Mouse (Mus musculus): ENCODE data around the gene Psmc3. TPM values are rescaled to one million over a fixed set of nuclear protein-coding genes. Genes with fewer than 3 reads are reported as not detected.

Psmc3 gene
- polyA plus RNA-seq (2017; shearing (Covaris generic)) = 282 TPM

GRCm38 (mm10) chr2:91053934-91054382 is at the start of gene Psmc3:
Gene Psmc3, plus strand, starts transcription at chr2:91054009.

DNA sequence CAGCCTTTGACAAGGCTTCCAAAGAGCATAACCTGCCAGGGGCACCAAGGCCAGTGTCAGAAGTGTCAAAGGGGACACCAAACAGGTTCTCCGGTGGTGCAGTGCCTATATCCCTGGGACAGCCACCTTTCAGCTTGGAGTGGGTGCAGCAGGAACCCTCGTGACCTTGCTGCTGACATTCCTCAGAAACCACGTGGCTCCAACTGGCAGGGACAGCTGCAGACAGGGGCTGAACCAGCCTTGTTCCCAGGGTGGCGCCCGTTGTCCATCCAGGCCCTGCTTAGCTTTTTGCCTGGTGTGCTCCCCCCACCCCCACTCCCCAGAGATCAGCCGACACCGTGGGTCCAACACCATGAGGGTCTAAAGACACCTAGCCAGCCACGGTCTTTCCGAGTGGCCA is 18.4 kb upstream of the Psmc3 start, which contains the start of gene Rapsn:
TSS of gene Rapsn (plus strand) at position 236 of the 400 bp plus-strand sequence.

GRCm38 (mm10) chr2:91070076-91070800 is 16.4 kb downstream of the Psmc3 start, which contains the start of gene Slc39a13:
Gene Slc39a13, minus strand, starts transcription at chr2:91070417.

DNA sequence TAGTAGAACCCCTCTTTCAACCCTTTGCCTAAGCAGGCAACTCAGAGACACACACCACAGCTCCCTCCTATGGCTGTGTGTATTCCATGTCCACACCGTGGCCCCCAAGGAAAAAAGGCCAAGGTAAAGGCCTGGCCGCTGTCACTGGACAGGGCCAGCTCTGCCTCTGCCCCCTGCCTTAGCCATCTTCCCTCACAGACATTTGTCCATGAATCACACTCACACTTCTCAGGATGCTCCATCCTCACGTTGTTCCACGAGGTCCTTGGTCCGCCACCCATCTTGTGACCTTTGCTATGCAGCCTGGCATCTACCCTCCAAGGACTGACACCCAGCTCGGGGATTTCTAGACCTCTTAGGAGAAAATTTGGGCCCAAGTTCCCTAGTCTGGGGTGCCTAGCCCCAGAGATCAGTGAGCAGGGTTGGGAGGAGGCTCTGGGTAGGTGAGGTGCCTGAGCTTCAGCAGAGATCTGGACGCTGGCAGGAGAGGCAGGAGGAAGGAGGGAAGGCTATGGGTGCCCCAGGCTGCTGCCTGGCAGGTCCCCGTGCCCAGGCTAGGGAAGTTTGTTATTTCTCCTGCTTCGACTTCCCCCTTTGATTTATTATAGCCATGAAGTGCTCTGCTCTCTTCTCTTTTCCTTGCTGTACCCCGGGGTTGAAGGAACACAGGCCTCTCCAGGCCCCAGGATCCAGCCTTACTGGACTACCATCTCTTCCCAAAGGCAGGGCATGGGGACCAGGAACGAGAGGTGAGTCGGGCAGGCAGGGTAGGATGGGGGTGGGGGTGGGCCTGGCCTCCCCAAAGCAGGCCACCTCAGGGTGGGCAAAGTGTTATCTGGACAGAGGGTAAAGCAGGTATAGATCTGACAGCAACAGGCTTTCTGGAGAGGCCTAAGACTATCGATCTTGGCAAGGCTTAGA is 28.2 kb downstream of the Psmc3 start, which contains the start of gene Spi1:
TSS of gene Spi1 (plus strand) at position 616 of the 921 bp plus-strand sequence.

Other genes with a start within 250 kb of the Psmc3 start
- 138 TPM for gene Mtch2, start 206.9 kb upstream of the Psmc3 start, polyA plus RNA-seq (2017; shearing (Covaris generic))
- 3.0 TPM for gene C1qtnf4, start 168.1 kb upstream of the Psmc3 start, polyA plus RNA-seq (2017; shearing (Covaris generic))
- gene Kbtbd4, start 149.3 kb upstream of the Psmc3 start, polyA plus RNA-seq (2017; shearing (Covaris generic)) = 41.9 TPM
- 163 TPM for gene Ndufs3, start 149.2 kb upstream of the Psmc3 start, polyA plus RNA-seq (2017; shearing (Covaris generic))
- 115 TPM for gene Celf1, start 113.6 kb upstream of the Psmc3 start, polyA plus RNA-seq (2017; shearing (Covaris generic))
- gene Rapsn, start 18.4 kb upstream of the Psmc3 start, polyA plus RNA-seq (2017; shearing (Covaris generic)) = 4.2 TPM
- gene Slc39a13, start 16.4 kb downstream of the Psmc3 start, polyA plus RNA-seq (2017; shearing (Covaris generic)) = 39.2 TPM
- 1.4 TPM for gene Spi1, start 28.4 kb downstream of the Psmc3 start, polyA plus RNA-seq (2017; shearing (Covaris generic))
- gene Mybpc3, start 64.1 kb downstream of the Psmc3 start, polyA plus RNA-seq (2017; shearing (Covaris generic)) = not detected
- 124 TPM for gene Madd, start 129.8 kb downstream of the Psmc3 start, polyA plus RNA-seq (2017; shearing (Covaris generic))
- gene Nr1h3, start 148.8 kb downstream of the Psmc3 start, polyA plus RNA-seq (2017; shearing (Covaris generic)) = 1.7 TPM
- 17.2 TPM for gene Acp2, start 148.9 kb downstream of the Psmc3 start, polyA plus RNA-seq (2017; shearing (Covaris generic))
- 84.5 TPM for gene Ddb2, start 183.0 kb downstream of the Psmc3 start, polyA plus RNA-seq (2017; shearing (Covaris generic))
- 0.25 TPM for gene Pacsin3, start 201.9 kb downstream of the Psmc3 start, polyA plus RNA-seq (2017; shearing (Covaris generic))
- 131 TPM for gene Arfgap2, start 211.0 kb downstream of the Psmc3 start, polyA plus RNA-seq (2017; shearing (Covaris generic))

Data from CD4-positive, CD25-positive, alpha-beta regulatory T cell (primary cell).